12 mouse cellular contexts compared by ENCODE assay signal in the genomic region with DNA sequence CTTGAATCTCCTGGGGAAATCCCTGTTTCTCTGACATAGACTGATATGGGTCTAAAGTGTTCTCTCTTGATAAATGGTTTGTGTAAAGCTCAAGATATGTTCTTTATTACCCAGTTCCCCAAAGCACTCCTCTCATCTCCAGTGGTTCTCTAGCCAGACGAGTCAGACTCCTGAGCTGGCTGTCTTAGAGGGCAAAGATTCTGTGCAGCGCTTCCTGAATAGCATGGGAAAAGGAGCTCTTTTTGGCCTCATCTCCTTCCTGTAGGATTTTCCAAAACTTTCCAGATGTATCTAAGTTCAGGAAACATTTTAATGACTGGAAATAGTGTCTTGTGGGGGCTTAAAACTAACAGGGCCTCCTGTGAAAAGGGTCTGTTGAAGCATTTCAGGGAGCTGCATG.
DNase-seq lines count a peak whose midpoint lies in the region; ATAC-seq and TF ChIP-seq lines count a peak whose summit lies in the region.
"Had no signal": no experiment of that assay in that cellular context is flagged by ENCODE, and none has a peak within 500 bp of the region (broad histone marks: within the 10 kb centered on the region; RNA-seq: fewer than 3 reads in every experiment).

No protein-coding gene starts in this region.

- peaks cover 7% of the 10 kb centered on the region for H3K4me1 ChIP-seq in heart, embryonic 12.5 days (replicated peaks)
- H3K4me1 ChIP-seq in liver, postnatal 0 days (ENCODE audit: insufficient read depth), result no peaks in the 10 kb centered on the region
- H3K4me1 ChIP-seq in embryonic facial prominence, embryonic 15.5 days, result peaks cover 9% of the 10 kb centered on the region; the same call in 1 of the 2 replicates
- H3K4me1 ChIP-seq: liver, embryonic 13.5 days had no signal

- H3K9me3 ChIP-seq in heart, embryonic 12.5 days (replicated peaks), result peaks cover 8% of the 10 kb centered on the region
- peaks cover 2% of the 10 kb centered on the region; the same call in 1 of the 2 replicates for H3K9me3 ChIP-seq in liver, postnatal 0 days (ENCODE audit: low read length)
- H3K9me3 ChIP-seq in embryonic facial prominence, embryonic 15.5 days (replicated peaks), result no peaks in the 10 kb centered on the region

- H3K27ac ChIP-seq in heart, embryonic 12.5 days (ENCODE audit: poor library complexity, severe bottlenecking), result peak overlapping the region; percentile 22; the same call in 1 of the 2 replicates
- peak overlapping the region; percentile 49; the same call in 1 of the 2 replicates for H3K27ac ChIP-seq in liver, postnatal 0 days (ENCODE audit: low read depth)
- peak overlapping the region; percentile 35 for H3K27ac ChIP-seq in embryonic facial prominence, embryonic 15.5 days (replicated peaks)
- H3K27ac ChIP-seq: liver, embryonic 13.5 days; macrophage had no signal

- no peak for DNase-seq in heart, postnatal 36 days
- no peak for DNase-seq in liver, postnatal 0 days
- no peak for DNase-seq in liver
- peak; percentile 31 to 32 for DNase-seq in kidney, postnatal 36 days
- DNase-seq in cerebellum, adult 8-10 months, result no peak
- DNase-seq: adrenal gland, postnatal 36 days; layer of hippocampus, postnatal 36 days; liver, embryonic 13.5 days had no signal

- no peaks in the 10 kb centered on the region for H3K27me3 ChIP-seq in heart, embryonic 12.5 days (replicated peaks)
- no peaks in the 10 kb centered on the region for H3K27me3 ChIP-seq in liver, postnatal 0 days (ENCODE audit: insufficient read depth, low read length)
- no peaks in the 10 kb centered on the region for H3K27me3 ChIP-seq in embryonic facial prominence, embryonic 15.5 days
- H3K27me3 ChIP-seq: liver, embryonic 13.5 days had no signal

- 52% methylated on average over 2 of the region's 2 CpGs for WGBS in heart, embryonic 12.5 days
- WGBS in liver, postnatal 0 days (ENCODE audit: insufficient replicate concordance), result 69% methylated on average over 2 of the region's 2 CpGs
- 52% methylated on average over 2 of the region's 2 CpGs for WGBS in embryonic facial prominence, embryonic 15.5 days

- peak; percentile 48; the same call in 1 of the 2 replicates for ATAC-seq in heart, embryonic 12.5 days (ENCODE audit: insufficient number of reproducible peaks, low FRiP score)
- no peak for ATAC-seq in liver, postnatal 0 days
- ATAC-seq in embryonic facial prominence, embryonic 15.5 days (ENCODE audit: insufficient number of reproducible peaks, low FRiP score, low TSS enrichment, low read depth), result no peak
- ATAC-seq: midbrain, embryonic 16.5 days had no signal

- peaks cover 6% of the 10 kb centered on the region; the same call in 1 of the 2 replicates for H3K36me3 ChIP-seq in heart, embryonic 12.5 days
- no peaks in the 10 kb centered on the region for H3K36me3 ChIP-seq in liver, postnatal 0 days (replicated peaks; ENCODE audit: insufficient read depth, low read length)
- no peaks in the 10 kb centered on the region for H3K36me3 ChIP-seq in embryonic facial prominence, embryonic 15.5 days
- H3K36me3 ChIP-seq: liver, embryonic 13.5 days had no signal

- intact Hi-C loops in heart, postnatal 36 days (cut with DNase I), result no loop called here

- H3K4me2 ChIP-seq in heart, embryonic 12.5 days, result no peak overlapping the region
- no peak overlapping the region for H3K4me2 ChIP-seq in liver, postnatal 0 days (ENCODE audit: low read depth, low read length)
- H3K4me2 ChIP-seq in embryonic facial prominence, embryonic 15.5 days (replicated peaks), result no peak overlapping the region
- H3K4me2 ChIP-seq: liver, embryonic 13.5 days had no signal

- no peak overlapping the region for H3K9ac ChIP-seq in heart, embryonic 12.5 days
- H3K9ac ChIP-seq in liver, postnatal 0 days (replicated peaks), result no peak overlapping the region
- H3K9ac ChIP-seq in embryonic facial prominence, embryonic 15.5 days, result no peak overlapping the region
- H3K9ac ChIP-seq: liver, embryonic 13.5 days had no signal

- no peak for TF ChIP-seq EP300 in liver, postnatal 0 days (IDR thresholded peaks at IDR 0.05; ENCODE audit: low read depth)

- no peak for TF ChIP-seq CTCF in liver, postnatal 0 days (IDR thresholded peaks at IDR 0.05; ENCODE audit: low read depth)

- H3K4me3 ChIP-seq in heart, embryonic 12.5 days, result no peak overlapping the region
- no peak overlapping the region for H3K4me3 ChIP-seq in liver, postnatal 0 days (ENCODE audit: low read depth, low read length)
- no peak overlapping the region for H3K4me3 ChIP-seq in embryonic facial prominence, embryonic 15.5 days (replicated peaks)
- H3K4me3 ChIP-seq: liver, embryonic 13.5 days had no signal

Comparison
In these comparisons a context has a peak if more than half of its experiments do, and no peak if none do; other contexts are left out.
1. DNase-seq: peak in kidney, postnatal 36 days (2 of 2); none in heart, postnatal 36 days (0 of 2), liver, postnatal 0 days (single experiment), liver (single experiment) and cerebellum, adult 8-10 months (single experiment).
2. Peak in every context shown above with its lines, with median percentiles within 50 percentile points of each other: H3K27ac ChIP-seq.